Mouse (Mus musculus): ENCODE data around the gene Gpr183.

The Gpr183 gene

DNA sequence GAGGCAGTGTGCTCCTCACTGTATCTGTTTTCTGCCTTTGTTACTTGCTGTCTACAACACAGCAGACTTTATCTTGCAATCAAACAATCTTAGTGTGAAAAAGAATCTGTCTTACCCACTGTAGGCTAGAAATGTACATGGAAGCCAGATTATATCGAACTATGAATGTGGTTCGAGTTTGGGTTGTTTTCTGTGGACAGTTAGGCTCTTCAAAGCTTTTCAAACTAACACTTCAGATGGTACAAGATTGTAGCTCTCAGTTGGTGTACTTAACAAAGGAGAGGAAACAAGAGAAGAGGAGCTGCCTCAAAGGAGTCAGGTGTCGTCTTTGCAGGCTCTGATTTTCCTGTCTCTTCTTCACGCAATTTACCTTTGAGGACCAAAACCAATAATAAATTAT, 22.7 kb upstream of the Gpr183 start:
- no peak for DNase-seq (ENCODE audit: low spot score in 2 of 2)

DNA sequence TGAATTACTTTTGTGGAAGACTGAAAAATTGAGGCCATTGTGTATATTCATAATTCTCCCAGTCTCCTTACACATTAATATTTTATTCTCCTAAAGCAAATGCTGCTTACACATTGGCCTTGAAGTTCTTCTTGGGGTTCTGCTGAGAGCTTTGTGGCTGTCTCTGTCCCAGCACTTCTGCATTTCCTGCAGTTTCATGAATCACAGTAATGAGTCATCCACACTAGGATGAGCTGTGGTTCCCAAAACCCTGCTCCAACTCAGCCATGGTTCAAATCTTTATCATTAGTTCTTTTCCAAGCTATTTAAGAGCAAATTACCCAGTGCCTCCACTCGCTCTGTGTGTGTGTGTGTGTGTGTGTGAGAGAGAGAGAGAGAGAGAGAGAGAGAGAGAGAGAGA, 22.3 kb upstream of the Gpr183 start:
- no peak for DNase-seq (ENCODE audit: low spot score in 2 of 2)

DNA sequence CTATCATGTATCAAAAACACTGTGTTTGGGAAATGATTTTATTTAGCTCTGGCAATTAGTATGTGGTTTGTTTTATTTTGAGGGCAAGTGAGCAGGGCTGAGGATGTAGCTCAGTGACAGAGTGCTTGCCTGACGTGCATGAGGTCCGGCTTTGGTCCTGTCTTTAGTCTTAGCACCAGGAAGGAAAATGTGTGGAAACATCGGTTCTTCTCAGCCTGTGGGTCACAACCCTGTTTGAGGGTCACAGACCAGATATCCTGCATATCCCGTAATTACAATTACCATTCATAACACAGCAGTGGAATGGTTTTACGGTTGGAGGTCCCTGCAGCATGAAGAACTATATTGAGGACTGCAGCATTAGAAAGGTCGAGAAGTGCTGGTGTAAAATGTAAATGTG, 21.0 kb upstream of the Gpr183 start:
- DNase-seq (ENCODE audit: low spot score in 2 of 2): no peak

DNA sequence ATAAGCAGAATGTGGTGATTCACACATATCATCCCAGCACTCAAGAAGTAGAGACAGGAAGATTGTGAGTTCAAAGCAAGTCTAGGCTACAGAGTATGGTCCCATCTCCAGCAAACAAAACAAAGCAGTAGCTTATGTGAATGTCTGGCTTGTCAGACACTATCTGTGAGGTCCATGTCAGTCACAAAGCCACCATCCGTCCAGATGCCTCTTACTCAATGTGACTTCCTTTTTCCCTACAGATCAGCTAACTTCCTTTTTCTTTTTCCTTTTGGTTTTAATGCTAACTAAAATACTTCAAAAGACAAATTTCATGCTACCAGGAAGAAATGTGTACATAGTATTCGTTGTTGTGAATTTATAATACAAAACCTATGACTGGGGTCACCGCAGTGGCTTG, 20.5 kb upstream of the Gpr183 start:
- DNase-seq (ENCODE audit: low spot score in 2 of 2): no peak

DNA sequence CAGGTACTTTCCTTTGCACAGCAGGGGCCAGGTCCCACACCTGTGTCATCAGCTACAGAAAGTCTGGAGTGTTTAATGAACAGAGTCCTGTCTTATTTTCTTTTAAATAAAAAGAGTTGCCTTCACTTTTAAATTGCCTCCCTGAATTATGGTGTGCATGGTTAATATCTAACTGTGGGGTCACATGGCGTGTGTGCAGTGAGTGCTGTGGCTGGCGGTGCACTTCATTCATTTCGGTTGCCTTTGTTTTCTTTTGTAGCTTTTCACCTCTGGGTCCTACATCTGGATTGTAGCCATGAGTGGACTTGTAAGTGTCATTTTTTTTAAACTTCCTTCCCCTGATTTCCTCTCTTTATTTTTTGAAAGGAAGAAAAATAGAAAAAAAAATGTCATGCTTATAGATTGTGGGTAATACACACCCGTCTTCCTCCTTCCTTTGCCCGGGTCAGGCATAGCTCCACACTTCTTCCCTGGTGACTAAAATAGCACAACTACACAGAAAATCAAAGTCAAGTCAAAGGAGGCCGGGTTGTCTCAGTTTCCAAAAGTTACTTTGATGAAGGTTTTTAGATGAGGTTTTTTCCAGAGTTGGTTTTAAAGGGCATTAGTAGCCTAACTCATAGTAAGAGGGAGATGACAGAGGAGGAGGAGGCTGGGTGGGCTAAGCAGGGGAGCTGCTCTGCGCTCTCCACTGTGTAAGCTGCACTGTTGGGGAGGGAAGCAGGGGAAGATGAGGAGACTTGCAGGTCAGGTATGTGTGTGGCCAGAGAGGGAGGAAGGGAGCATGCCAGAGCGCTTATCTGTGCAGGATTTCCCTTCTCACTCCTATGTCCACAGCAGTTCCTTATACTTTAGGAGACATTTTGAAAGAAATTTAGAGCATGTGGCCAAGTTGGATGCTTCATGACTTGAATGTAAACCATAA, 18.3 kb upstream of the Gpr183 start:
- DNase-seq (ENCODE audit: low spot score in 2 of 2): no peak

DNA sequence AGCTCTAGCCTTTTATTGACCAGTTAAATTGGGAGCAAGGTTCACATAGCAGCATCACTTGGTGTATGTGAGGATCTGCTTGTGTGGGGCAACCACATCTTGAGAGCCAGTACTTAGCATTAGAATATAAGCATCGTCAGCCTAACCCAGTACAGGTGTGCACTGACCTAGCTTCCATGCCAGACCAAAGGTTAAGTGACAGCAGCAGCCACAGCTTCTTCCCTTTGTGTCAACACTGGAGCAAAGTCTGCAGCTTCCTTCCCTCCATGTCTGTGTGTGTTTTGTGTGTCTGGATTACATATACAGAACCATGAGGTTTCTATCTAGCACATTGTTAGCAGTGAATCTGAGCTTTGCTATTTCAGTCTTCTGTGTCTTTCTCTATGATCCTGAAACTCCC, 16.5 kb upstream of the Gpr183 start:
- DNase-seq (ENCODE audit: low spot score in 2 of 2): no peak

DNA sequence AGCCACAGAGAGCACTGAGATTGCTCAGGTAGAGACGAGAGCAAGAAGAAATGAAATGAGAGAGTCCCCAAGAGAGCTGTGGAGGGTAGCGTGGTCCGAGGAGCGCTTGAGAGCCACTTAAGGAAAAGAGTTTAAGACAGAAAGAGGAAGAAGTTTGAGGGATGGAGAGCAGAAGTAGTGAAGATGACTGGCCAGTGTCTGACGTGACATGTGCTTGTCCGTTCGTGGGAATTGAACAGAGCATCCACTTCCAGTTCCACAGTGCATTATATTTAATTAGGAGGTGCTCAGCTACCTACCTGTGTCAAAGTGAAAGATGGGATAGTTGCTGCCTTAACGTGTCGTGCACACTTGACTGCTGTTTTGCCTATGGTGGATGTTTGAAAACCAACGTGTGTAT, 8.1 kb upstream of the Gpr183 start:
- DNase-seq (ENCODE audit: low spot score in 2 of 2): no peak

DNA sequence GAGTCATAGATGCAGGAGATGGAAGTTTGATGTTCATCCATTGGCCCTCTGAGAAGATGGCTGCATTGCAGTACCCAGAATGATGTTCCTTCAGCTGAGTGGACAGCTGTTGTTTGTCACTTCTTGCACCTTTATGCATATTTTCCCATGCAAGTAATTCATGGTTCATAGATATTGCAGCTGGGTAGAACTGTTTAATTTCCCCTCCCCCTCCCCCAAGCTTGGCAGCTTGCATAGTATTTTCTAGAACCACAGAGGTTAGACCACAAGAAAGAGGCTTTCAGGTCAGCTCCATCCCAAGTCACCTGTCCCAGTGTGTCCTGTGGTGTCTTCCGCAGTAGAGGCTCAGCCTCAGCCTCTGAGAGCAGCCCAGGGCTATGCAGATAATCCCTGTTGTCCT, 5.4 kb upstream of the Gpr183 start:
- DNase-seq (ENCODE audit: low spot score in 2 of 2): no peak

DNA sequence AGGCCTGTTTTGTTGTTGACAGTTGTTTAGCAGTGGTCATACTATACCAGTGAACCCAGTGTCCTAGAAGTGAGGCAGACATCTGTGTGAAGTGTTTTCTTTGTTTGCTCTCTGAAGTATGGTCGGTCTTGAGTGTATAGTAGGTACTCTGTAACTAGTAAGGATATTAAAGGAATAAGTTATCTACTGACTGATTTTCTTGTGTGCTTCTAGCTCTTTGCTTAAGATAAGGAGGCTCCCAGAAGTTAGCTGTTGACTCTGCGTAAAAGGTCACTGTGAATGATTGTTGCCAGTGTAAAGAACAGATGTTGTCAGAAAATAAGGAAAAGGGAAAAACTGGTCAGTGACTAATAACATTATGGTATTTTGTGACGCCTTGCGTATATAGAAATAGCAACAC, 2.1 kb upstream of the Gpr183 start:
- DNase-seq (ENCODE audit: low spot score in 2 of 2): no peak

DNA sequence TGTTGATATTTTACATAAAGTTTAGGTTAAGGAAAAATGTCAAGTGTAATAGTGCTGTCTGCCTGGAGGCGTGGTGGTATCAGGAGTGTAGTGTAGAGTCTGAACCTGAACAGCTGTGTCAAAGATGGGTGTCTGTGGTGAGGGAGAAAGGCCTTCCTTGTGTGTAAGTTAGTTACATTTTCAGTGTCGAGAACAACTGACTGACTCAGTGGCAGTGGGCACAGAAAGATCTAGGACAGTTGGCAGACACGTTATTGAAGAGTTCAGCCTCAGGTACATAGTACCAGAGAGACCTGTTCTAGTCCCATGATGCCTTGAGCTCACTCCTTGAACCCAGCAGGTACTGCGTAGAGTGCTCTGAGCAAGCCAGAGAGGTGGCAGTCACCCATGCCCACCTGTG, 466 bp upstream of the Gpr183 start:
- DNase-seq (ENCODE audit: low spot score in 2 of 2): no peak

DNA sequence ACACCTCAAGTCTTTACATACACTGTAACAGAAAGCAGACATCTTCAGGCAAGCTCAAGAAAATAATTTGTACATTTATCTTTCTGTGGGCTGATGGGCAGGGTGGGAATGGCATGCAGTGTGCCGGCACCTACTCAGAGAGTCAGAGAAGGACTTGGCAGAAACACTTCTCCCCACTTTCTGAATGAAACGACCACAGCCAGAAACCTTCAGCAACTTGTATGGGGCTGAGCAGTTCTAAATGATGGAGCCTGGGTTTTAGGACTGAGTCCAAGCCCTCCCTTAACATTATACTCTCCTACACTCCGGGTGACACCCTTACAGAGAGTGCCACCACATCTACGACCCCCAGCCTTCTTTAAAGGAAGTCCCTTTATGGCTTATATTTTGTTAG, 1.1 kb downstream of the Gpr183 start:
- no peak for DNase-seq (ENCODE audit: low spot score in 2 of 2)

DNA sequence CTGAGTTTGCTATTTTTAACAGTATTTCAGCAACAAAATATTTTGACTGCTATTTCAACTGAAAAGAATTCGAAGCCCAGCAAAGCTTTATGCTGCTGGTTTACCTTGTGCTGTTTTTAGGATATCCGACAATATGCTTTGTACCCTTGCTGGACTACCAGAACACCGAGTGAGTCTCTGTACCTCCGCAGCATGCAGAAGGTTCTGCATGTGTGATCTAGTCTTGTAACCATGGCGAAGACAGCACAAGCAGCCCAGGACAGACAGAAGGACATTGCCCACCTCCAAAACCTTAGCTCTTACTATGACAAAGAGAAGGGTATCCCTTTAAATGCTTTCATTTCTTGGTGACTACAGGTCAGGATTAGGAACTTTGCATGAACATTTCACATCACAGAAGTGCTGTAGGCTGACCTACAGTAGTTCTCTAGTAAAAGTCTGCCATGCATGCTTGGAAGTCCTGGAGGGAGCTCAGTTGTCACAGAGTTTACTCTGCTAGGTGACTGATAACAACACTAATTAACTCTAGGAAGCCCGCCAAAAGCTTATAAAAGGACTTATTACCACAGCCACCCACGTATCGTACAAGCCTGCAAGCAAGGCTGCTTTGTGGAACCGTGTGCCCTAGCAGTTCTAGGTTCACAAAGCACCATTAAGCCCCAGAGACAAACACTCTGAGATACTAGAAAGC, 1.6 kb downstream of the Gpr183 start:
- no peak for DNase-seq (ENCODE audit: low spot score in 2 of 2)

DNA sequence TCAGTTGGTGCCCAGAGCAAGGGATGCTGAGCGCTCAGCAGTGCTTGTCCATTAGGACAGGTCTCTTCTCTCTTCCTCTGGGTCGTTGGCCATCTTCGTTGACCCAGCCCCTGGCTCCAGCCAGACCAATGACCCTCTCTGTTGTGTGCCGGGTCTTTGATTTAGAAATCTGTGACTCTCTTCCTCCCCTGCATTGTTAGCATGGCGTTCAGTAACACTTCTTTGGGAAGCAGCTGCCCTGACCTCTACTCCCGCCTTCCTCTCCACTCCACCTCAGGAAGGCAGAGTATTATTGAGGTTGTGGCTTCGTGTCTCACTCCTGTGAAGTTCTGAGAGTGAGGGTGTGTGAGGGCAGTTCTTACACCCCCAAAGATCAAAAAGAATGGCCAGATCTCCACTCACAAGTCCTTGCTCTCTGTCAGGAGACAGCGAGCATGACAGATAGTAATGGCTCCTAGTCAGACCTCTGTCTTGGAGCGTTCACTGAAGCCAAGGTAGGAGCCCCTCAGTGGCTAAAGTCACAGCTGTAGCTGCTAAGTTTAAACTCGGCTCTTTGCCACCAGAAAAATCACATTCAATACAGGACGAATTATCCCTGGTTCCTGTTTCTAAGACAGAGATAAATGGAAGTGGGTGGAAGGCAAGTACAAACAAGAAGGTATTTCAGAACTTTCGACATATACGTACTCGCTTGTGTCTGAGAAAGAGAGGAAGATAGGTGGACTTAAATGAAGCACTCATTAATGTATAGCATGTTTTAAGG, 2.7 kb downstream of the Gpr183 start:
- DNase-seq (ENCODE audit: low spot score in 2 of 2): no peak

DNA sequence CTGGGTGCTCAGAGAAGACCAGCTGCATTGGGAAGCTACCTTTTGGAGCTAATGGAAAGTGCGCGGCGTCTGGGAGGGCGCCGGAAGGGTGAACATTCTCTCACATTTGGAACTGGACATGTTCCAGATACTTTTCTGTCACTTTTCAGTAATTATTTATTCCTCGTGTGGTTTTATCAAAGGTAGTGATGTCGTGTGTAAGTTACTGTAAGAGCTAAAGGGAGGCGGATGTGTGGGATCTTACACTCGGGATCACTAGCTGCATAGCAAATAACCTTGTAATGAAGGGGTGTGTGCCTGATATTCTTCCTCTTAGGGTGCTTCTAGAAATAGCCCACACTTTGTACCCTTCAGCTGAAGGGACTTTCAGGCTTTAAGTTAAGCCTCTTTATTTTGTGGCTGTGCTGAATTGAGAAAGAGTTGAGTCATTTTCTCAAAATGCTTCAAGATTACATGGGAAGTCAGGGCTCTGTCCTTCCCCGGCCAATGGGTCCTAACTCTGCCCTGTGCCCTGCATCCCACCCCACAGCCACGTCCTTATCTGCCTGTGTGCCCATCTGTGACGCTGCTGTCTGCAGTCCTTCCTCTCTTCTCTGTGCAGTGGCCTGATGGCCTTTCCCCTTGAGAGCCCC, 3.4 kb downstream of the Gpr183 start:
- no peak for DNase-seq (ENCODE audit: low spot score in 2 of 2)

DNA sequence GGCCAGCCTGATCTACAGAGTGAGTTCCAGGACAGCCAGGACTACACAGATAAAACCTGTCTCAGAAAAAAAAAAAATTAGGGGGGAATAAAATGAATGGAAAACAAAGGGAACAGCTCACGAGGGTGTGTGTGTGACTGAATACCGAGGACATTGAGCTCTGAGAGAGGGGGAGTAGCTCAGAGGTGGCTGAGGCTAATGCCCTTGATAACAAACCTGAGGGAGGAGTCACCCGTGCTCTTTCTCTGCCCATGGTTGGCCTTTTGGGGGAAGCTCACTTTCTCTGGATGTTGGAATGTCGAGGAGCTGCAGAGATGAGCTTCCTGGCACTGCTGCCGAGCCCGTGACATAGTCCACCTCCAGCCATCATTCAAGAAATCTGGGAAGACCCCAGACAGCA, 4.0 kb downstream of the Gpr183 start:
- no peak for DNase-seq (ENCODE audit: low spot score in 2 of 2)

DNA sequence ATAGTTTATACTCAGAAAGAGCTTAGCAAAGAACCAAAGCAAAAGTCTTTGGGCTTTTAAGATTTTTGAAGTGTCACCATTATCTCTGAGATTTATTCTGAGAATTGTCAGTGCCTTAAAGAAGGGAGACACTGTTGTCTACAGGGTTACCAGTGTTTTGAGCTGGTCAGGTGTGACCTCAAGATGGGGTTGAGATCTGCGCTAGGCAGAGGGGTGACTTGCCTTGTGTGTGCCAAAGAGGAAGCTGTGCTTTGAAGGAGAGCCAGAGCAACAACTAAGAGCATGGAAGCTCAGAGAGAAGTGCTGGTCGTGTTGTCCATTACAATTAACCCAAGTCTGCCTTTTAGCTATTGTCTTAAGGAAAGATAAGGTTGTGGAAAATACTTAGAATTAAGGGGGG, 4.5 kb downstream of the Gpr183 start:
- DNase-seq (ENCODE audit: low spot score in 2 of 2): no peak

DNA sequence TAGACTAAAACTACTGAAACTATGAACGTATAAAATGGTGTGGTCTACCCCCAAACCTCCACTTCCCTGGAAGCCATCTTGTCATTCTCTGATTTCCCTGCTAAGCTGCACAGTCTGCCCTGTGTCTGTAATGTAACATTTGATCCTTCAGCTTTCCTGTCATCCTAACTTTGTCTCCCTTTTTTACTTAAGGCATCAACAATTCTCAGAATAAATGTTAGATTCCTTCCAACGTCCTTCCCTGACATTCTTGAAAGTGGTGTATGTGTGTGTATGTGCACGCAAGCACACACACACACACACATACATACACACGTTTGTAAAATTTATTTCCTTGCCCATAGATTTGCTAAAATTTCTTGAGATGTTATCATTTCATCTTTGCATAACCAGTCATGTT, 5.0 kb downstream of the Gpr183 start:
- no peak for DNase-seq (ENCODE audit: low spot score in 2 of 2)

DNA sequence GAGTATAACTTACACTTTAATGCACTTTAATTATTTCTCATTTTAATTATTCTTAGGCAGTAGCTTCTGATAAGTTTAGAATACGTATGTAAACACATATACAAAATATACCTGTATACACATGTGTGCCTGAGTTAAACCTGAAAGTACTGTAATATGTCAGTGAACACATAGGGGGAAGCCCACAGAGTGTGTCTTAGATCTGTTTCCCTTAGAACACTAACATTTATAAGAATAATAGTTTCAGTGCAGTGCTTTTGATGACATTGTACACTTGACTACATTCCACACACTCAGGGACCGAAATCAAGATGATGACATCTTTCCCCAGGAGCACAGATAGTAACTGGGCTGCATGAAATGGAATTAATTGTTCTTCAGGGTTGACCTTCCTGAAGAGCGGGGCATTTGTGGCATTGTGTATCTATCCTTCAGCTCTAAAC, 5.4 kb downstream of the Gpr183 start:
- no peak for DNase-seq (ENCODE audit: low spot score in 2 of 2)

DNA sequence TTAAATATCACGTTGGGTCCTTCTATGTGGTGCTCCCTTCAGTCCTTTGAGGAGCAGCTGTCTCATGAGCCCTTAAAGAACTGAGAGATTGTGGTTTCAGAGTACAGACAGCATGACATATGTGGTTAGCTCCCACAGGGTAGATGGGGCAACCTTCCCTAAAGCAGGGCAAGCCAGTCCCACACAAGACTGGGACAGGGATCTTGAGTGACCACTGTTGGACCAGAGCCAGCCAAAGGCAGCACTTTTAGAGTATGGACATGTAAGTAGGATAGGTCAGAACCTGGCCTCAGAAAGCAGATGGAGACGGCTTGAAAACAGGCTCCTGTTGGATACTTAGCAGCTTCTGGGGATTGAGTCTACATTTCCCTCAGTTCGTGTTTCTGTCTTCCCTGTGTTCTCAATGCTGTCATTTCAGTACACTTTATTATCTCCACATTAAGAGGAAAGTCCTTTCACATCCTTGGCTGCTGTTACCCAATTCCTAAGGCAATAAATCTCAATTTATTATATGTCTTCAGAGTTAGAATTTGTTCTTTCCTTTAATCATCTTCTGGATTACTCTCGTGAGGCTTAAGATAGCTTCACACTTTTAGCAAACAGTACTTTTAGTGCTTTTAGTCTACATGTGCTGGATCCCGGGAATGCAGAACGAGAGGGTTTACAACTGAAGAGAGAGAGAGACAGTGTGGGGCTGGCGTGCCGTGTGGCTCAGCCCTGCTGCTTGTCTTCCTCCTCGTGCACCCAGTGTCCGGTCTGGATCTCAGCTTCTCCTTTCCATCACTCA, 6.1 kb downstream of the Gpr183 start:
- DNase-seq (ENCODE audit: low spot score in 2 of 2): no peak

DNA sequence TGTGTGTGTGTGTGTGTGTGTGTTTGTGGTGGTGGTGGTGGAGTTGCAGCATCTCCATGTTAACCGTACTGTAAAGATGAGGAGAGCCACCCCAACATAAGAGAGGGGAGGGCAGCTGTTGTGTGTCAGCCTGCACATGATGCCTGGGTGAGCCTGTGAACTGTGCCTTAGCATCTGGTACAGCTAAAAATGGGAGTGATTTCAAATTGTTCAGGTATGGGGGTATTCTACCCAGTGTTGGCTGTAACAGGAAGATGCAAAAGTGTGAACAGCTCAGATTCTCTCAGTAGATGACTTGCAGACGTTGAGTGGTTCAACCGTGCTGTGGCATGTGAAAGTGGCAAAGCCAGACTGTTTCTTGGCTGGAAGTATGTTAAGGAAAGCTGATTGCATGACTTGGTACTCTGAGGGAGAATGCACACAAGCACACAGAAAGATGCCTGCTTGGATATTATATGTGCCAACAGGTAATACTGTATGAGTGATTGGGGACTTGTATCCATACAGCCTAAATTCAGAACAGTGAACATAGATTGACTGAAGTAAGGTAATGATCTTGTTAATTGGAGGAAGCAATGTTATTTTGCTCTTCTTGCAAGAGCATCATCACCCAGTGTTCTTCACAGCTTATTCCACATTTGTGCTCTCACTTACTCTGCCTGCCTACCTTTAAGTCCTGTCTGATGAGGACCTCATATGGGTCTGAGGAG, 6.8 kb downstream of the Gpr183 start:
- DNase-seq (ENCODE audit: low spot score in 2 of 2): no peak

All from thymus, postnatal 10 days (tissue).